Mouse (Mus musculus) bone marrow, adult 2 months (tissue): ENCODE results near the gene Usp24.

Experiments used
- CTCF ChIP-seq: fragments of 200-500 bp; IDR thresholded peaks from 2 replicates; pipeline ENCODE4 v1.5.1; 2011; ENCODE audit warnings: low read length, control low read depth; ENCODE audit not compliant: control insufficient read depth, insufficient read depth
- POLR2A ChIP-seq: fragments of 200-500 bp; IDR thresholded peaks from 2 replicates; pipeline ENCODE4 v1.6.1; 2011; ENCODE audit warnings: low read depth, mild to moderate bottlenecking, control low read depth, low read length, borderline replicate concordance; ENCODE audit not compliant: control insufficient read depth

GRCm38 (mm10) chr4:106463174-106463801 is 147.3 kb downstream of the Usp24 start:
- TF ChIP-seq CTCF (no peak), POLR2A (no peak)
